Mouse (Mus musculus): Measurements from ENCODE around the gene Zpr1.

DNA sequence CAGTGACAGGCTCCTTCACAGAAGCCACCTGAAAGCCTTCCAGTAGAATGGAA is 37.4 kb upstream of the Zpr1 start, which contains the start of gene Apoc3:
- TF ChIP-seq CTCF (IDR thresholded peaks at IDR 0.05; ENCODE audit: extremely low read depth, insufficient read depth, insufficient read length, insufficient replicate concordance) (no peak), POLR2A (IDR thresholded peaks at IDR 0.05; ENCODE audit: low read depth, low read length) (no peak)

Measured in spleen, adult 2 months (tissue).